Mouse (Mus musculus) liver, embryonic 18 days (tissue): Measurements from ENCODE around the gene Olfr1453. TPM values are rescaled to one million over a fixed set of nuclear protein-coding genes. Genes with fewer than 3 reads are reported as not detected.

ENCODE experiments used
- polyA plus RNA-seq: library from polyadenylated mRNA; depleted of rRNA; stranded (reverse); fragments of >200 nt; gene quantifications from 2 replicates; pipeline ENCODE4 v1.2.3, GENCODE M21; 2012; rRNA removed

Olfr1453 gene
- not detected in 2 replicates for polyA plus RNA-seq

GRCm38 (mm10) chr19:13028227-13028626 is at the start of gene Olfr1453:
TSS of gene Olfr1453 (minus strand) at chr19:13028327.

DNA sequence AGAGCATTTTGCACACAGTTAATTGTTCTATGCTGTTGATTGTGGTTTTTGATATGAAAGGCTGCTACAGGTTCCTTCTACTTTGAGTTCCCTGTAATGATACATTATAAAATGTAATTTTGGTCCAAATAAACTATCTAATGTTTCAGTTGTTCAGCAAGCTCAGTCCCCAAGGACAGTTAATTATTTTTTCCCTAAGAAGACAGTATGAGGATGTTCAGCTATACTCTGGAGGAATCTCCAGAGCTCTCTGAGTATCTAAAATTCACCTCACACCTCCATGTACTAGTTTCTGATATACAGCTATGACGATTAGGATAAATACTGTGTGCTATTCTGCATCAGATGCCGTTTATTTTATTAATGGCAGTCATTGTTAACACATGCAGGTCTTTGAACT is 32.2 kb upstream of the Olfr1453 start, which contains the start of gene Olfr1454:
TSS of gene Olfr1454 (plus strand) at position 301 of the 400 bp plus-strand sequence.

GRCm38 (mm10) chr19:12994714-12995113 is 33.4 kb downstream of the Olfr1453 start, which contains the start of gene Olfr1451:
TSS of gene Olfr1451 (plus strand) at chr19:12995014.

Other genes starting within 250 kb of the Olfr1453 start
- gene Zfp91, start 232.2 kb downstream of the Olfr1453 start, polyA plus RNA-seq: 11.9 and 12.3 TPM in 2 replicates
- 2.4 and 3.2 TPM in 2 replicates for gene Lpxn, start 232.1 kb downstream of the Olfr1453 start, polyA plus RNA-seq
- gene Gm5244, start 181.6 kb downstream of the Olfr1453 start, polyA plus RNA-seq: not detected in 2 replicates
- gene Olfr1444, start 171.0 kb downstream of the Olfr1453 start, polyA plus RNA-seq: 0.02 TPM in 1 of 2 replicates, not detected in the other
- gene Olfr1445, start 144.5 kb downstream of the Olfr1453 start, polyA plus RNA-seq: not detected in 2 replicates
- gene Olfr1446, start 134.8 kb downstream of the Olfr1453 start, polyA plus RNA-seq: not detected in 2 replicates
- not detected in 2 replicates for gene Olfr1447, start 124.6 kb downstream of the Olfr1453 start, polyA plus RNA-seq
- not detected in 2 replicates for gene Olfr1448, start 103.9 kb downstream of the Olfr1453 start, polyA plus RNA-seq
- gene Olfr1449, start 97.5 kb downstream of the Olfr1453 start, polyA plus RNA-seq: not detected in 2 replicates
- not detected in 2 replicates for gene Olfr1450, start 78.1 kb downstream of the Olfr1453 start, polyA plus RNA-seq
- gene Olfr1451, start 33.3 kb downstream of the Olfr1453 start, polyA plus RNA-seq: not detected in 2 replicates
- not detected in 2 replicates for gene Olfr1454, start 32.3 kb upstream of the Olfr1453 start, polyA plus RNA-seq
- gene Olfr1457, start 69.6 kb upstream of the Olfr1453 start, polyA plus RNA-seq: not detected in 2 replicates
- not detected in 2 replicates for gene Olfr1458, start 78.4 kb upstream of the Olfr1453 start, polyA plus RNA-seq
- not detected in 2 replicates for gene Olfr1459, start 121.2 kb upstream of the Olfr1453 start, polyA plus RNA-seq
- gene Olfr1461, start 134.7 kb upstream of the Olfr1453 start, polyA plus RNA-seq: not detected in 2 replicates
- gene Olfr1462, start 157.4 kb upstream of the Olfr1453 start, polyA plus RNA-seq: not detected in 2 replicates
- not detected in 2 replicates for gene Olfr1463, start 203.0 kb upstream of the Olfr1453 start, polyA plus RNA-seq